Mouse (Mus musculus) T-cell, adult 66 days (primary cell): ENCODE results near the gene Zcrb1. TPM values are rescaled to one million over a fixed set of nuclear protein-coding genes. Genes with fewer than 3 reads are reported as not detected.

Experiments
- total RNA-seq, 2 experiments: library from RNA; stranded (reverse); gene quantifications; 3 replicates in 1 of 2; 4 replicates in 1 of 2; pipeline ENCODE4 v1.2.4; 2023

Zcrb1 gene
- 10 to 100 TPM; 66.9 to 71.0 TPM for total RNA-seq

DNA sequence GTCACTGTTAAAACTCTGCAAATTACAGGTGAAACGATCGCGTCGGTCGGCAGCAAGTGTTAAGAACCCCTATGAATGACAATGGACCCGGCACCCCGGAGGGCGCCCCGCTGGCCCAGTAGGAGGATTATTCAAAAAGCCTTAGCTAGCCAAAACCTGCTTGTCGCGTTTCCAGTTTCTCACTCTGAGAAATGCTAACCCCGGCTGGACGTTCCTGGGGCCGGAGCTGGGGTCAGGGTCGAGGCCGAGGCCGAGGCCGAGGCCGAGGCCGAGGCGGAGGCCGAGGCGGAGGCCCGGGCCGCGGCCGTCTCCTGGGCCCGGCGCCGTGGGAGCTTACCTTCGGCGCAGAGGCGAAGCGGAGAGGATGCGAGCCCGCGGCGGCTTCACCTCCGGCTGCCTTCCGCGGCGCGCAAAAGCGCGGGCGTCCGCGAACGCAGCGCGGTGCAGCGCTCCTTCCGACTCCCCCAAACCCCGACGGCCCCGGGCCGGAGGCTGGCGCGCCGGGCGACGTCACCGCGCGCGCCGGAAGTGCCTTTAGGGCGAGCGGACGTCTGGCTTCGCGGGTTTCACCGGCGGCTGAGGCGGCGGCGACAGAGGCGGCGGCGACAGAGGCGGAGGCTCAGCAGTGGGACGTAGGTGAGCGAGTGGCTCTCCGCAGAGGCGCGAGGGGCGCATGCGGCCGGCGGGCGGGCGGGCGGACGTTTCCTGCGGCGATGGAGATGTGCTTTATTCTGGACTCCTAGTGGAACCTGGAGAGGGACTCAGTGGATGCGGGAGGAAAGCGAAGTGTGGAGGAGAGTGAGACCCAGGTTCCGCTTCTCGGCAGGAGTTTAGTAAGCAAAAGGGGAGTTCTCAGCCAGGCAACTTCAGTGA is at the start of gene Zcrb1, which contains the start of gene Pphln1:
TSS of gene Zcrb1 (minus strand) at position 509 of the 873 bp plus-strand sequence.
TSS of gene Pphln1 (plus strand) at position 525 of the 873 bp plus-strand sequence.

DNA sequence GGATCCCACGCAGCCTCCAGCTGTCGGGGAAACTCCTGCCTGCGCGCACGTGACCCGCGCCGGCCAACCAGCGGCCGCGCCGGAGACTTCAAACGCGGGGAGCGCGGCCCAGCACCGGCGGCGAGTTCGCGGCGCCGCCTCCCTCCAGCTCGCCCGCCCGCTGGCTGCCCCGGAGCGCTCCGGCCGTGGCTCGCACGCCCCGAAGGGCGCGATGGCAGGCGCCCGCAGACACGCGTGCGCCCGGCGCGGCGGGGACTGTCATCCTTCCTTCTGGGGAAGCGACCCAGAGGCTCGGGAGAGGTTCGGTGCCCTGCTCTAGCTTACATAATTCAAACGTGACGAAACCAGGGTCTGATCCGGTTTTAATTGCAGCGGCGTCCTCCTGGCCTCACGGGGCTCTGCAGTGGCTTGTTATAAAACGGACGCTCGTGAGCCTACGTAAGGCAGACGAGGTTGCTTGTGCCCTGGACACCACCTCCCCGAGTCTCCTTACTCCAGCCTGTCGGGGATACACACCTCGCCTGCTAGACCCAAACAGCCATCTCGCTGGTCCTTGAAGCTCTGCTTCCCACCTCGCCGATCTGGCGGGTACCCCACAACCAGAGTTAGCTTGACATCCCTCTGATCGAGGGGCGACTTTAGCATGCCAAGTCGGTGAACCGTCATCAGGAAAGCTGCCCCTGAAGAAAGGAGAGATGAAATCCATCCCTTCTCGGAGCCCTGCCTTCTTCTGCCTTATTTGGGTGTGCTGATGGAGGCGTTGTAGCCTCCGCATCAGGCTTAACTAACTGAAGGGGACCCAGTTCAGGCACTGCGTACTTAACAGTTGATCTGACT is 61.0 kb downstream of the Zcrb1 start, which contains the start of gene Yaf2:
TSS of gene Yaf2 (minus strand) at position 11 of the 837 bp plus-strand sequence.

Other genes with a start within 250 kb of the Zcrb1 start
- gene Gxylt1, start 123.2 kb downstream of the Zcrb1 start, total RNA-seq = 10 to 100 TPM; 20.1 to 24.6 TPM
- gene Yaf2, start 61.4 kb downstream of the Zcrb1 start, total RNA-seq = 10 to 100 TPM; 18.3 to 19.2 TPM
- 10 to 100 TPM; 48.4 to 49.8 TPM for gene Pphln1, start within 50 bp of the Zcrb1 start, total RNA-seq
- 1 to 10 TPM; 2.8 to 4.6 TPM for gene Prickle1, start 197.6 kb upstream of the Zcrb1 start, total RNA-seq